Mouse (Mus musculus) pancreas, adult 10 weeks (tissue): ENCODE results near the gene Abi1. TPM values are rescaled to one million over a fixed set of nuclear protein-coding genes. Genes with fewer than 3 reads are reported as not detected.

Experiments used
- polyA plus RNA-seq: library from polyadenylated mRNA; stranded (reverse); fragments of 350-450 nt; fragmentation: Illumina TruSeq; extraction: RNeasy Lipid Tissue Mini Kit (QIAGEN cat#74804); gene quantifications from one replicate; pipeline ENCODE4 v1.2.3, GENCODE M21; 2015; ENCODE audit warnings: low read depth, low replicate concordance; ENCODE audit not compliant: insufficient read depth

The Abi1 gene
- 14.6 TPM for polyA plus RNA-seq

DNA sequence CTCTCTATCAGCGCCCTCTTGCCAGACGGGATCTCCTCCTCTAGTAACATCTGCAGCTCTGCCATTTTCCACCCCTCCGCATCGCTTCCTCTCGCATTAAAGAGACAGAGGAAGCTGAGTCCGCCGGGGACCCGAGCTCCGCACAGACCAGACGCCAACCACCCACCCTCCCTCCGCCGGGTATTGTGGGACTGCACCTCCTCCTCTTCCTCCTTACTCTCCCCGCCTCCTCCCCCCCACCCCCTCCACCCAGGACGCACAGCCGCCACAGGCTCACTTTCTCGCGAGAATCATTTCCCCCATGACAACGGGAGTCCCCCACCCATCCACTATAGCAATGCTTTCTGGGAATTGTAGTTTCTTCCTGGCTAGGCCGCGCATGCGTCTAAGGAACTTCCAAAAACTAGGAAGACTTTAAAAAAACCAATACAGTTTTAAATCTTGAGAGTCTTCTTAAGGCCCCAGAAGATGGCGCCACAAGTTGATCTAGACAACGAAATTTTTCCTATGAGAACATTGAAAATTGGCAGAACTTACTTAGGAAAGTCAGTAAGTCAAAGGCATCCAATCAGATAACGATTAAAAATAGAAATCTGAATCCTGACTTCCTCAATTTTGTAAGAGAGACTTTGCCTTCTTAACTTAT, at the start of gene Abi1:
Gene Abi1 (minus strand): TSS at position 241 of the 646 bp plus-strand sequence.

DNA sequence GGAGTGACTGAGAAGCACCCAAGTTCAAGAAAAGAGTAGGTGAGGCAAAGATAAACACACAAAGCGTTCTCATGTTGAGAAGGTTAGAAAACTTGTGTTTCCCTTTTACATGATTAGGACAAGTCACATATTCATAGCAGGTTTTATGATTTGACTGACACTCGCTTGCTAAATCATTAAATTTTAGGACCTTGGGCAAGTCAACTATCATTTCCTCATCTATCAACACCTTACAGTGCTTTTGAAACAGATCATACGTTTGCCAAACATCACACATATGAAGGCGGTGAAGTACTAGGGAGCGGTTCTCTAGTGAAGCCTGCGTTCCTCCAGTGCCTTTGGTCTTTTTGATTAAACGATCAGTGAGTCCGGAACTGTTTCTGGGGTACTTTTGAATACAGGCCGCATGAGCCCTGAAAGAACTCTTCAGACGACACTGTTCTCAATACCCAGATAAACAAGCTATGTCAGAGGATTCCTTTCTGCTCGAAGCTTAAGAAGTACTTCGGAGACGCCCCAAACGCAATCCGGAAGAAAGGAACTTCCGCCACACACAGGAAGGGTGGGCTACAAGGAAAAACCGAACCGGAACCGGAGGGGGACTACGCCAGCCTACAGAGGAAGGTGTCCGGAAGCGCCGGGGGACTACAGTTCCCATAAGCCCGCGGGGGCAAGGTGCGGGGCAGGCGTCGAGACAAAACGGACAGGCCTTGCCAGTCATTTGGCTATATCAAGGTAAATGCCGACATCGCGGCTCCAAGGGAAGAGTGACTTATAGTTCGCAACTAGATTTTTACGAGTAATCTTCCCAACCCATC, 27.7 kb upstream of the Abi1 start, which contains the start of gene Acbd5:
Gene Acbd5 (plus strand): TSS at position 616 of the 818 bp plus-strand sequence.

GRCm38 (mm10) chr2:22895282-22896273, 144.5 kb downstream of the Abi1 start, which contains the start of gene Pdss1:
Pdss1 (plus strand) TSS chr2:22895522.

Other genes with a start within 250 kb of the Abi1 start
- 1.2 TPM for gene Pdss1, start 144.7 kb downstream of the Abi1 start, polyA plus RNA-seq
- 8.0 TPM for gene Acbd5, start 27.9 kb upstream of the Abi1 start, polyA plus RNA-seq
- gene Mastl, start 115.8 kb upstream of the Abi1 start, polyA plus RNA-seq = not detected
- 9.9 TPM for gene Yme1l1, start 116.1 kb upstream of the Abi1 start, polyA plus RNA-seq
- gene 4931423N10Rik, start 167.2 kb upstream of the Abi1 start, polyA plus RNA-seq = not detected